Mouse (Mus musculus): ENCODE data around the gene Slc25a36.

The Slc25a36 gene

GRCm38 (mm10) chr9:97110571-97111390, at the start of gene Slc25a36:
Gene Slc25a36, minus strand, starts transcription at chr9:97111157.
- in situ Hi-C loops (cut with MseI, MboI): no loop called here

- in situ Hi-C loops (cut with MseI, MboI): no loop called here
Observed at GRCm38 (mm10) chr9:97158412-97158811, 47.5 kb upstream of the Slc25a36 start.

- in situ Hi-C loops (cut with MseI, MboI): no loop called here
Observed at GRCm38 (mm10) chr9:97155981-97156380, 45.0 kb upstream of the Slc25a36 start.

- in situ Hi-C loops (cut with MseI, MboI): no loop called here
Observed at GRCm38 (mm10) chr9:97154956-97155355, 44.0 kb upstream of the Slc25a36 start.

- in situ Hi-C loops (cut with MseI, MboI): no loop called here
Observed at GRCm38 (mm10) chr9:97153006-97153405, 42.0 kb upstream of the Slc25a36 start.

GRCm38 (mm10) chr9:97147270-97147669, 36.3 kb upstream of the Slc25a36 start:
- in situ Hi-C loops (cut with MseI, MboI): no loop called here

GRCm38 (mm10) chr9:97145351-97145750, 34.4 kb upstream of the Slc25a36 start:
- in situ Hi-C loops (cut with MseI, MboI): no loop called here

- in situ Hi-C loops (cut with MseI, MboI): no loop called here
Observed at GRCm38 (mm10) chr9:97143416-97143815, 32.5 kb upstream of the Slc25a36 start.

- in situ Hi-C loops (cut with MseI, MboI): no loop called here
Observed at GRCm38 (mm10) chr9:97142558-97142957, 31.6 kb upstream of the Slc25a36 start.

GRCm38 (mm10) chr9:97141723-97142122, 30.8 kb upstream of the Slc25a36 start:
- in situ Hi-C loops (cut with MseI, MboI): no loop called here

GRCm38 (mm10) chr9:97140145-97140932, 29.4 kb upstream of the Slc25a36 start:
- in situ Hi-C loops (cut with MseI, MboI): no loop called here

GRCm38 (mm10) chr9:97137678-97138077, 26.7 kb upstream of the Slc25a36 start:
- in situ Hi-C loops (cut with MseI, MboI): no loop called here

GRCm38 (mm10) chr9:97137116-97137515, 26.2 kb upstream of the Slc25a36 start:
- in situ Hi-C loops (cut with MseI, MboI): no loop called here

GRCm38 (mm10) chr9:97135866-97136265, 24.9 kb upstream of the Slc25a36 start:
- in situ Hi-C loops (cut with MseI, MboI): no loop called here

- in situ Hi-C loops (cut with MseI, MboI): no loop called here
Observed at GRCm38 (mm10) chr9:97133178-97133577, 22.2 kb upstream of the Slc25a36 start.

GRCm38 (mm10) chr9:97130001-97130400, 19.0 kb upstream of the Slc25a36 start:
- in situ Hi-C loops (cut with MseI, MboI): no loop called here

- in situ Hi-C loops (cut with MseI, MboI): no loop called here
Observed at GRCm38 (mm10) chr9:97123934-97124692, 13.2 kb upstream of the Slc25a36 start.

- in situ Hi-C loops (cut with MseI, MboI): no loop called here
Observed at GRCm38 (mm10) chr9:97121432-97121831, 10.5 kb upstream of the Slc25a36 start.

GRCm38 (mm10) chr9:97114271-97114670, 3.3 kb upstream of the Slc25a36 start:
- in situ Hi-C loops (cut with MseI, MboI): no loop called here

- in situ Hi-C loops (cut with MseI, MboI): no loop called here
Observed at GRCm38 (mm10) chr9:97113555-97113929, 2.6 kb upstream of the Slc25a36 start.

GRCm38 (mm10) chr9:97112797-97113554, 2.0 kb upstream of the Slc25a36 start:
- in situ Hi-C loops (cut with MseI, MboI): no loop called here

Measured in mouse trophoblast stem cell (cell line).